Comparison of ENCODE assay signal across 8 mouse cellular contexts in genomic region chr7:125393228-125393627, GRCm38 (mm10). TPM values are rescaled to one million over a fixed set of nuclear protein-coding genes. Genes with fewer than 3 reads are reported as not detected.
DNase-seq lines count a peak whose midpoint lies in the region; ATAC-seq and TF ChIP-seq lines count a peak whose summit lies in the region.

No protein-coding gene starts in this region.

- intact Hi-C loops in gastrocnemius, postnatal 36 days (cut with DNase I): loop anchor here (5.0 kb wide), 2 partner anchors 1011 to 1266 kb away; no protein-coding TSS in a partner anchor

- 2% methylated on average over 16 of the region's 16 CpGs for WGBS in embryonic facial prominence, embryonic 11.5 days
- 1% methylated on average over 15 of the region's 16 CpGs for WGBS in intestine, embryonic 14.5 days

- H3K27ac ChIP-seq in embryonic facial prominence, embryonic 11.5 days (replicated peaks; ENCODE audit: low read depth, low read length): no peak overlapping the region; the same call in 1 of the 2 replicates
- H3K27ac ChIP-seq in intestine, embryonic 14.5 days (ENCODE audit: low read depth): no peak overlapping the region

- peak overlapping the region; percentile 28 for H3K4me3 ChIP-seq in embryonic facial prominence, embryonic 11.5 days (ENCODE audit: low read depth, low read length)
- H3K4me3 ChIP-seq in intestine, embryonic 14.5 days (ENCODE audit: low read depth, low read length): peak overlapping the region; percentile 40
- no peak overlapping the region for H3K4me3 ChIP-seq in myocyte

- no peak for TF ChIP-seq POLR2A in myocyte (IDR thresholded peaks at IDR 0.05; ENCODE audit: insufficient read length, low read depth)

- no peaks in the 10 kb centered on the region for H3K27me3 ChIP-seq in embryonic facial prominence, embryonic 11.5 days (ENCODE audit: control insufficient read depth, insufficient read depth, low read length)
- no peaks in the 10 kb centered on the region for H3K27me3 ChIP-seq in intestine, embryonic 14.5 days (replicated peaks; ENCODE audit: control insufficient read depth, insufficient read depth, low read length)
- H3K27me3 ChIP-seq in myocyte (ENCODE audit: control insufficient read depth, insufficient read depth, insufficient read length): peaks cover 9% of the 10 kb centered on the region

- peak overlapping the region; percentile 74 for H3K4me2 ChIP-seq in embryonic facial prominence, embryonic 11.5 days (ENCODE audit: low read depth, low read length)
- H3K4me2 ChIP-seq in intestine, embryonic 14.5 days (ENCODE audit: low read length): peak overlapping the region; percentile 85
- H3K4me2 ChIP-seq in myocyte (ENCODE audit: low read depth): peak overlapping the region; percentile 77

- no peaks in the 10 kb centered on the region for H3K79me2 ChIP-seq in myocyte (ENCODE audit: control insufficient read depth, insufficient read depth)

- DNase-seq in gastrocnemius, postnatal 10 days: peak; percentile 14
- DNase-seq in gastrocnemius, postnatal 36 days: no peak
- peak; percentile 20 for DNase-seq in 3134 (ENCODE audit: extremely low read depth, insufficient read length, low spot score)
- DNase-seq in embryonic facial prominence, embryonic 11.5 days (ENCODE audit: low spot score): no peak
- DNase-seq in intestine, embryonic 14.5 days (ENCODE audit: low spot score): peak; percentile 80
- DNase-seq in c-Kit-positive CD71-positive TER-119-positive erythroid progenitor cells, embryonic 14.5 days (ENCODE audit: low spot score): no peak
- DNase-seq in adrenal gland, postnatal 25 days: no peak

- H3K4me1 ChIP-seq in embryonic facial prominence, embryonic 11.5 days (ENCODE audit: control insufficient read depth, insufficient read depth, low read length): no peaks in the 10 kb centered on the region
- H3K4me1 ChIP-seq in intestine, embryonic 14.5 days (replicated peaks; ENCODE audit: control insufficient read depth, insufficient read depth, low read length): peaks cover 5% of the 10 kb centered on the region

- H3K9ac ChIP-seq in embryonic facial prominence, embryonic 11.5 days (replicated peaks; ENCODE audit: low read length): peak overlapping the region; percentile 72
- H3K9ac ChIP-seq in intestine, embryonic 14.5 days (ENCODE audit: low read length): peak overlapping the region; percentile 48; the same call in 1 of the 2 replicates

- H3K36me3 ChIP-seq in embryonic facial prominence, embryonic 11.5 days (replicated peaks; ENCODE audit: control insufficient read depth, insufficient read depth, low read depth, low read length): no peaks in the 10 kb centered on the region
- no peaks in the 10 kb centered on the region for H3K36me3 ChIP-seq in intestine, embryonic 14.5 days (ENCODE audit: control insufficient read depth, insufficient read depth, low read length)
- H3K36me3 ChIP-seq in myocyte (ENCODE audit: control insufficient read depth, insufficient read depth): no peaks in the 10 kb centered on the region

- no peak overlapping the region for H3ac ChIP-seq in myocyte (ENCODE audit: control insufficient read depth, insufficient read length)

- ATAC-seq in embryonic facial prominence, embryonic 11.5 days (replicated peaks; ENCODE audit: insufficient number of reproducible peaks, low FRiP score, low TSS enrichment, low read depth): peak; percentile 62
- peak; percentile 45; the same call in 1 of the 2 replicates for ATAC-seq in intestine, embryonic 14.5 days (replicated peaks; ENCODE audit: low FRiP score, low TSS enrichment, low read depth)

- no peaks in the 10 kb centered on the region for H3K9me3 ChIP-seq in embryonic facial prominence, embryonic 11.5 days (replicated peaks; ENCODE audit: control insufficient read depth, low read length)
- no peaks in the 10 kb centered on the region for H3K9me3 ChIP-seq in intestine, embryonic 14.5 days (ENCODE audit: control insufficient read depth, low read length)

TF ChIP-seq in myocyte, 11 proteins besides CTCF, POLR2A, EP300 and RAD21:
- no peak for TF ChIP-seq MYOG (IDR thresholded peaks at IDR 0.05; ENCODE audit: control insufficient read depth in 1 of 3, insufficient read depth in 1 of 3, insufficient read length in 2 of 3, low read depth in 2 of 3)
- no peak for TF ChIP-seq REST (IDR thresholded peaks at IDR 0.05; ENCODE audit: insufficient read depth, insufficient read length)
- no peak for TF ChIP-seq POLR2AphosphoS2 (IDR thresholded peaks at IDR 0.05; ENCODE audit: insufficient read length, low read depth)
- no peak for TF ChIP-seq MYOD1 (IDR thresholded peaks at IDR 0.05; ENCODE audit: control insufficient read depth in 1 of 3, insufficient read length in 2 of 3, low read depth in 2 of 3)
- no peak for TF ChIP-seq TCF12 (IDR thresholded peaks at IDR 0.05; ENCODE audit: insufficient read depth, poor library complexity, severe bottlenecking)
- no peak for TF ChIP-seq USF1 (IDR thresholded peaks at IDR 0.05; ENCODE audit: low read depth)
- TF ChIP-seq MAX (IDR thresholded peaks at IDR 0.05; ENCODE audit: low read depth): no peak
- no peak for TF ChIP-seq TCF3 (IDR thresholded peaks at IDR 0.05; ENCODE audit: insufficient read length, low read depth)
- no peak for TF ChIP-seq CEBPB (IDR thresholded peaks at IDR 0.05; ENCODE audit: insufficient read depth, poor library complexity, severe bottlenecking)
- no peak for TF ChIP-seq E2F4 (IDR thresholded peaks at IDR 0.05; ENCODE audit: insufficient read depth)
- TF ChIP-seq SRF (IDR thresholded peaks at IDR 0.05; ENCODE audit: control insufficient read depth, insufficient read length, low read depth): no peak

RNA-seq across cellular contexts. Expression of gene Kdm8, which starts 51.2 kb away (rescaled TPM):
- 1 to 10 TPM; 3.8 to 4.0 TPM for total RNA-seq in gastrocnemius, postnatal 10 days (2021)
- total RNA-seq in gastrocnemius, postnatal 36 days (2021): 1 to 10 TPM; 4.5 to 5.0 TPM
- 11.3 and 11.9 TPM in 2 replicates for polyA plus RNA-seq in embryonic facial prominence, embryonic 11.5 days (2014; fragmentation: Nextera tagmentation; extraction: Ambion mirVana)
- 9.9 and 13.0 TPM in 2 replicates for polyA plus RNA-seq in intestine, embryonic 14.5 days (2014; fragmentation: Nextera tagmentation; extraction: Ambion mirVana)
- 4.0 TPM for polyA plus RNA-seq in myocyte (2012; fragmentation: generic; extraction: Trizol)
- total RNA-seq in adrenal gland, postnatal 25 days (2021): 4.9 and 6.3 TPM in 2 replicates

Comparison
In these comparisons a context has a peak if more than half of its experiments do, and no peak if none do; other contexts are left out.
1. DNase-seq: peak in gastrocnemius, postnatal 10 days (single experiment), 3134 (single experiment) and intestine, embryonic 14.5 days (single experiment); none in gastrocnemius, postnatal 36 days (0 of 2), embryonic facial prominence, embryonic 11.5 days (single experiment), c-Kit-positive CD71-positive TER-119-positive erythroid progenitor cells, embryonic 14.5 days (single experiment) and adrenal gland, postnatal 25 days (single experiment).
2. Peak in every context shown above with its lines, with median percentiles within 50 percentile points of each other: H3K4me2 ChIP-seq.